Mouse (Mus musculus): ENCODE results near the gene Cd79a. TPM values are rescaled to one million over a fixed set of nuclear protein-coding genes. Genes with fewer than 3 reads are reported as not detected.
"Not testable (repeated sequence)": the region's sequence is repeated elsewhere in the genome, so short reads cannot be mapped to it uniquely, and the experiment has no call there.

Cd79a gene
- polyA plus RNA-seq, 1 experiment from 2014 or later: 0.25 TPM

DNA sequence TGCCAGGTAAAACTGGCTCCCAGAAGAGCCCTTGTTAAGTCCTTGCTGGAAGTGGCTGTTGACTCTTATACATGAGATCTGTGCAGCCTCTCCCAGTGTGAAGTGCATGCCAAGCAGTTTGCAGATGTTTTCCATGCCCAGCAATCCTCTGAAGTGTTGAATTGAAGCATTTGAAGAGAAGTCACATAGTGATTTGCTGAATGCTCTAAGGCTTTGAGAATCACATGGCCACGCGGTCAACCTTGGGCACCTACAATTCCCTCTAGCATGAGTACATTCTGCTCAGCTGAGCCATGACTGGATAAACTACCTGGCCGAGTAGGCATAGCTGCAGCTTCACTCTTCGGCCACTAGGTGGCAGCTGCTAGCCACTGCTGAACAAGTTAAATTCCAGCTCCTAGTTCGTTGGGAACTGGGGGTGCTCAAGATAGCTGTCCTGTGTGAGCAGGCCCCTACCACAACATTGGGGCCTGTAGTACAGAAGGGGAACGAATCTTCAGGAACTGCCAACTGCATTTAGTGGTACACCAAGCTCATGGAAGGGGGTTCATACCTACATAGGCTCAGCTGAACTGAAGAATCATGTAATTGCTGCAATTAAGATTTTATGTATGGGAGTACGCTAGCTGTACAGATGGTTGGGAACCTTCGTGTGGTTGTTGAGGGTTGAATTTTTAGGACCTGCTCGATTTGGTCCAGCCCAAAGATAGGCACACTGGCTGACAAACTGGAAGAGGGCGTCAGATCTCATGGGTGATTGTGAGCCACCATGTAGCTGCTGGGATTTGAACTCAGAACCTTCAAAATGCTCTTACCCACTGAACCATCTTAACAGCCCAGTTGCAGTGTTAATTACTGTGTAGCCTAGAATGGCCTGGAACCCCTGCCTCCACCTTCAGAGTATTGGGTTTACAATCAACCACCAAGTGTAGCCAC is 6.6 kb upstream of the Cd79a start:
- Histone ChIP-seq H3K27me3 (ENCODE audit: poor library complexity, severe bottlenecking) (no peaks in the 10 kb centered on the region), H3K4me1 (peaks cover 31% of the 10 kb centered on the region), H3K27ac (0 out of 2 replicates have a peak overlapping the region, but pooled peaks have one; percentile 15), H3K9me3 (no peaks in the 10 kb centered on the region), H3K4me3 (peak overlapping the region; percentile 0; the same call in 1 of the 2 replicates), H3K36me3 (replicated peaks) (peaks cover 65% of the 10 kb centered on the region)
- 28% methylated on average over 10 of the region's 10 CpGs for WGBS
- DNase-seq (ENCODE audit: extremely low spot score, low spot score): peak; percentile 77

DNA sequence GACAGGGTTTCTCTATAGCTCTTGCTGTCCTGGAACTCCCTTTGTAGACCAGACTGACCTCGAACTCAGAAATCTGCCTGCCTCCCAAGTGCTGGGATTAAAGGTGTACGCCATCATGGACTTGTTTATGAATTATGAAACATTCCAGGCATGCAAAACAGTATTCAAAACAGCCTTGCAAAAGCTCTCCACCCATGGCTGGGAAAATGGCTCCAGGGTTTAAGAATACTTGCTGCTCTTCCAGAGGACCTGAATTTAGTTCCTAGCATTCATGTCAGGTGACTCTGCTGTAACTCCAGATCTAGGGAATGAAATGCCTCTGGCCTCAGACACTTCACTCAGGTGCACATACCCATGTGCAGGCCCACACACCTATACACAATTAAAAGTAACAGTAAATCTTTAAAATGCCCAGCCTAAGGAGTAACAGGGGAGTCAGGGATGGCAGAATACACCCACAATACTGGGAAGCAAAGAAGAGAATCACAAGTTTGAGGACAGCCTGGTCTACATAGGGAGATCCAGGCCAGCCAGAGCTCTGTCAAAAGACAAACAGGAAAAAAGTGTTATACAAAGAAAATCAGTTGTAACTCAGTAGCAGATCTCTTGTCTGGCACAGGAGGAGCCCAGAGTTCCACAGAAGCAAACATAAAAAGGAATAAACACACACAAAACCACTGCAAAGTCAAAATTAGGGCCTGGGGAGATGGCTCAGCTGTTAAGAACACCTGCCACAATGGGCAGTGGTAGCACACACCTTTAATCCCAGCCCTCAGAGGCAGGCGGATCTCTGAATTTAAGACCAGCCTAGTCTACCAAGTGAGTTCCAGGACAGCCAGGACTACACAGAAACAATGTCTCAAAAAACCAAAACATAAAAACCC is 5.7 kb upstream of the Cd79a start:
- Histone ChIP-seq H3K27me3 (ENCODE audit: poor library complexity, severe bottlenecking) (no peaks in the 10 kb centered on the region), H3K4me1 (peaks cover 22% of the 10 kb centered on the region), H3K27ac (no peak overlapping the region), H3K36me3 (replicated peaks) (peaks cover 55% of the 10 kb centered on the region), H3K9me3 (no peaks in the 10 kb centered on the region), H3K4me3 (no peak overlapping the region)
- 72% methylated on average over 3 of the region's 3 CpGs for WGBS
- no peak for DNase-seq (ENCODE audit: extremely low spot score, low spot score)

DNA sequence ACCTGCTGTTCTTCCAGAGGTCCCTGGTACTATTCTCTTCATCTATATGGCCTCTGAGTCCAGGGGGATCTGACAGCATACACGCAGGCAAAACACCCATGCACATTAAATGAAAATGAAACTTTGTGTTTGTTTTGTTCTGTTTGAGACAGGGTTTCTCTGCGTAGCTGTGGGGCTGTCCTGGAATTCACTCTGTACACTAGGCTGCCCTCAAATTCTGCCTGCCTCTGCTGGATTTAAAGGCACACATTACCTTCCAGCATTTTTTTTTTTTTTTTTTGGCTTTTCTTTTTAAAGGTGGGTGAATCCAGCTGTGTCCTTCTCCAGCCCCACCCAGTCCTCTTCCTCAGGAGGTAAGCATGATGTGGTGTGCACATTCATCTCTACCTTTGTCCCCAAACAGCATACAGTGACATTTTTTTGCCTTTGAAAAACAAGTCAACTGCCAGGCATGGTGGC is 5.0 kb upstream of the Cd79a start:
- no peak for DNase-seq (ENCODE audit: extremely low spot score, low spot score)
- Histone ChIP-seq H3K9me3 (no peaks in the 10 kb centered on the region), H3K4me1 (peaks cover 15% of the 10 kb centered on the region), H3K4me3 (no peak overlapping the region), H3K36me3 (replicated peaks) (peaks cover 49% of the 10 kb centered on the region), H3K27me3 (ENCODE audit: poor library complexity, severe bottlenecking) (no peaks in the 10 kb centered on the region), H3K27ac (no peak overlapping the region)
- WGBS: 78% methylated on average over 2 of the region's 2 CpGs

DNA sequence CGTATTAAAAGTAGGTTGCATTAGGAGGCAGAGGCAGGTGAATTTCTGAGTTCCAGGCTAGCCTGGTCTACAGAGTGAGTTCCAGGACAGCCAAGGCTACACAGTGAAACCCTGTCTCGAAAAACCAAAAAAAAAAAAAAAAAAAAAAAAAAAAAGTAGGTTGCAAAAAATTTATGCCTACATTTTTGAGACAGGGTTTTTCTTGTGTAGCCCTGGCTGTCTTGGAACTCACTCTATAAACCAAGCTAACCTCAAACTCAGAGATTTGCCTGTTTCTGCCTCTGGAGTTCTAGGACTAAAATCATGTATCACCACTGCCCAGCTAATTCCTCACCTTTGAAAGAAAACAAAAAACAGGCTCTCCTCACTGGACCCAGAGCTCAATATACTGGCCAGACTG is 1.4 kb upstream of the Cd79a start:
- H3K36me3 ChIP-seq (replicated peaks): peaks cover 13% of the 10 kb centered on the region
- H3K27ac ChIP-seq; H3K9me3 ChIP-seq; H3K27me3 ChIP-seq (ENCODE audit: poor library complexity, severe bottlenecking); H3K4me1 ChIP-seq; DNase-seq (ENCODE audit: extremely low spot score, low spot score); H3K4me3 ChIP-seq: not testable (repeated sequence)
- WGBS: 87% methylated on average over 2 of the region's 2 CpGs

DNA sequence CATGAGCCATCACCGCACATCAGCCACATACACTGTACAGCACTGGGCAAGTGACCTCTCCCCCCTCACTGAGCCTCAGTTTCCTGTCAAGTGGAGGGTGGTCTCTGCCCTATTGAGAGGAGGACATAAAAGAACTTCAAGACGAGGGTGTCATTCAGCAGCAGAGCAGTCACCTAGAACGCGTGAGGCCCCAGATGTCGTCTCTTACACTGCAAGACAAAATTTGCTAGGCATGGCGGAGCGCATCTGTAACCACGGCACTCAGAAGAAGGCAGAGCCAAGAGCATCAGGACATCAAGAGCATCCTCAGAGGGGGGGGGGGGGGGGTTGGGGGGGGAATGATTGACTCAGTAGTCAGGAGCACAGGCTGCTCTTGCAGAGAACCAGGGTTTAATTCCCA is 912 bp upstream of the Cd79a start:
- H3K4me3 ChIP-seq: no peak overlapping the region
- H3K9me3 ChIP-seq: no peaks in the 10 kb centered on the region
- H3K27ac ChIP-seq: no peak overlapping the region
- DNase-seq (ENCODE audit: extremely low spot score, low spot score): no peak
- peaks cover 8% of the 10 kb centered on the region for H3K36me3 ChIP-seq (replicated peaks)
- no peaks in the 10 kb centered on the region for H3K27me3 ChIP-seq (ENCODE audit: poor library complexity, severe bottlenecking)
- no peaks in the 10 kb centered on the region for H3K4me1 ChIP-seq
- 84% methylated on average over 8 of the region's 8 CpGs for WGBS

DNA sequence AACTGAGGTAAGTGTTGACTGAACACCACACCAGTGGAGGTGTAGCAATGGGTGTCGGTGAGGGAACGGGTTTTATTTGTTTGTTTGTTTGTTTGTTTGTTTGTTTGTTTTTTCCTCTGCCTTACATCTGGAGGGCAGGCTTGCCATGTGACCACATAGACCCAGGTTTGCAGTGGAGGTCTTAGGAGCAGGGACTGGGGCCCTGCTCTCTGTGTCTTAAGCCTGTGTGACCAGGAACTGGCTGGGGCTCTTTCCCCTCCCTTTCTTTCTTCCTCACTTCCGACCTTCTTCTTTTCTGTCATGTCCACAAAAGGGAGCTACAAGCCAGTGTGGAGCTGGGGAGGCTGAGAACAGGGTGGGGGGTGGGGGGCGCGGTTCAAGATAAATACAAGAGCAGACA is 778 bp downstream of the Cd79a start:
- Histone ChIP-seq H3K4me3 (no peak overlapping the region), H3K27ac (no peak overlapping the region), H3K36me3 (replicated peaks) (peaks cover 2% of the 10 kb centered on the region; the same call in 1 of the 2 replicates), H3K4me1 (peaks cover 13% of the 10 kb centered on the region), H3K9me3 (no peaks in the 10 kb centered on the region), H3K27me3 (ENCODE audit: poor library complexity, severe bottlenecking) (no peaks in the 10 kb centered on the region)
- no peak for DNase-seq (ENCODE audit: extremely low spot score, low spot score)
- WGBS: 71% methylated on average over 5 of the region's 5 CpGs

DNA sequence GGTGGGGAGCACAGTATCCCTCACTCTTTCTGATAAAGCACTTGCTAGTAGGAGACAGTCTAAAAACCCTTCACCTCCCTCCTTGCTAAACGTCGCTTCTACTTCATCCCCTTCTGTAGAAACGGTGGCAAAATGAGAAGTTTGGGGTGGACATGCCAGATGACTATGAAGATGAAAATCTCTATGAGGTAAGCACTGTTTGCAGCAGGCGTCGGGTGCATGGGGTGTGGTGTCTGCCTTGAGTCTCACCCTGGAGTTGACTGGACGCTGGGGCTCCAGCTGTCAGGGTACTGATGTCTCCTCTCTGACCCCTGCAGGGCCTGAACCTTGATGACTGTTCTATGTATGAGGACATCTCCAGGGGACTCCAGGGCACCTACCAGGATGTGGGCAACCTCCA is 3.9 kb downstream of the Cd79a start:
- no peaks in the 10 kb centered on the region for H3K9me3 ChIP-seq
- no peak for DNase-seq (ENCODE audit: extremely low spot score, low spot score)
- no peaks in the 10 kb centered on the region for H3K27me3 ChIP-seq (ENCODE audit: poor library complexity, severe bottlenecking)
- H3K4me3 ChIP-seq: no peak overlapping the region
- WGBS: 84% methylated on average over 6 of the region's 6 CpGs
- H3K27ac ChIP-seq: no peak overlapping the region
- H3K4me1 ChIP-seq: peaks cover 41% of the 10 kb centered on the region
- no peaks in the 10 kb centered on the region for H3K36me3 ChIP-seq (replicated peaks)

DNA sequence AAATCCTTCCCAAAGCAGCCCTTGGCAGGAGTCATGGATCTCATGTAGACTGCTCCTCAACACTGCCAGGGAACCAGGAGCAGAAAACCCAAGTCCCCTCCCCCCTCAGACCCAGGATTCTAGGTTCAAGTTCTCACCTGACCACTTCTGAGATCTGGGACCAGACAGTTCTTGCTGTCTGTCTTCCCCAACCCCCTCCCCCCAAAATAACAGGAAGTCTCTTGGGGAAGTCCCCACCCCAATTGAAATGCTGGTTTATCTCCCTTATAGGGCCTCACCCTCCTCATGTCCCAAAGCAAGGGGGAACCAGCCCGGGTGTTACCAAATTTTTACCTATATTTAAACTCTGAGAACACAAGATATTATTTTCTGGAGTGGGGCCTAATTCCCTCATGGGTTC is 4.7 kb downstream of the Cd79a start:
- no peaks in the 10 kb centered on the region for H3K27me3 ChIP-seq (ENCODE audit: poor library complexity, severe bottlenecking)
- H3K36me3 ChIP-seq (replicated peaks): no peaks in the 10 kb centered on the region
- peaks cover 48% of the 10 kb centered on the region for H3K4me1 ChIP-seq
- no peaks in the 10 kb centered on the region for H3K9me3 ChIP-seq
- DNase-seq (ENCODE audit: extremely low spot score, low spot score): no peak
- H3K4me3 ChIP-seq: peak overlapping the region; percentile 75; the same call in 1 of the 2 replicates
- 88% methylated on average over 1 of the region's 1 CpGs for WGBS
- H3K27ac ChIP-seq: peak overlapping the region; percentile 88; the same call in 1 of the 2 replicates

DNA sequence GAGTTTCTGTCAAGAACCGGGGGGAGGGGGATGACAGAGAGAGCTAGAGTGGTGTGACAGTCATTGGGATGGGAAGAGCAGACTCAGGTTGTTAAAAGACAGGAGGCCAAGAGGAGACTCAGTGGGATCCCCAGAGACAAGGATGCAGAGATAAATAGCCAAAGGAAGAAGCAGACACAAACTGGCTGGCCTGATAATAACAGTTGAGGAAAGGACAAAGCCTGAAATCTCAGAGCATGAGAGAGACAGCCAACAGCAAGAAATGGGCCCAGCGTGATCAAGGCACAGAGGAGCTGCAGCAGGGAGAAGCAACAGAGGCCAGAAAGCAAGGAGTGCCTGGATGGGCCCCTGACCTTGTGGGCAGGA is 5.1 kb downstream of the Cd79a start:
- 61% methylated on average over 2 of the region's 2 CpGs for whole genome bisulfite sequencing
- H3K36me3 ChIP-seq (replicated peaks): no peaks in the 10 kb centered on the region
- H3K4me3 ChIP-seq: peak overlapping the region; percentile 75
- H3K4me1 ChIP-seq: peaks cover 52% of the 10 kb centered on the region
- peak overlapping the region; percentile 88 for H3K27ac ChIP-seq
- H3K9me3 ChIP-seq: no peaks in the 10 kb centered on the region
- no peaks in the 10 kb centered on the region for H3K27me3 ChIP-seq (ENCODE audit: poor library complexity, severe bottlenecking)
- no peak for DNase-seq (ENCODE audit: extremely low spot score, low spot score)

DNA sequence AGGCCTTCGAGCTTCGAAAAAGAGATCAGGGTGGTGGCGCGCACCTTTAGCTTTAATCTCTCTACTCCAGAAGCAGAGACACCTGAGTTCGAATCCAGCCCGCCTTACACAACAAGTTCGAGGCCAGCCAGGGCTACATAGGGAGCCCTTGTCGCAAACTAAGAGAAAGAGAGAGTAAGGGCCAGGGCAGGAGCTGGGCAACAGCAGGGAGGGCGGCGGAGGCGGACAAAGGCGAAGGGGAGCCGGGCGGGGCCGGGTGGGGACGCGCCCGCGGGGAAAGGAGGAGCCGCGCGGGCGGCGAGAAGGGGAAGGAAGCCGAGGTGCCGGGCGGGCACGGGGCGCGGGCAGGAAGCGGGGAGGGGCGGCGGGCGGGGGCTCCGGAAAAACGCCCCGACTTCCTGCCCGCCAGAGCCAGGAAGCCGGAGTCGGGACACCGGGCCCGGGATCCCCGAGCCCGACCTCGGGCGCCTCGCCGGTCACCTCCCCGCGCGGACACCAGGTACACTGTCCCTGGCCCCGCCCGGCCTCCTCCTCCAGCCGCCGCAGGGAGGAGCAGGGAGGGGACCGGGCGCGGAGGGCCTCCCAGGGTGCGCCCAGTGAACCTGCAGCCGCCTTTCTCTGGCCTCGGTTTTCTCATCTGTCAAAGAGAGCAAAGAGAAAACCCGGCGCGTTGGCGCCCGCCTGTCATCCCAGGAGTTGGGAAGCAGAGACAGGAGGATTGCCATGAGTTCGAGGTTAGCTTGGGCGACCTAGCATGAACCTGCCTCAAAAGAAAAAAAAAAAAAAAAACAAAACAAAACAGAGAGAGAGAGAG is 5.7 kb downstream of the Cd79a start, which contains the start of gene Arhgef1:
Gene Arhgef1, plus strand, starts transcription at position 283 of the 814 bp plus-strand sequence.
- Histone ChIP-seq H3K4me3 (peak within 1 kb of the TSS; percentile 75), H3K27ac (peak within 1 kb of the TSS; percentile 88), H3K4me1 (peaks cover 58% of the 10 kb centered on the region), H3K36me3 (replicated peaks) (peaks cover 5% of the 10 kb centered on the region; the same call in 1 of the 2 replicates), H3K9me3 (no peaks in the 10 kb centered on the region), H3K27me3 (ENCODE audit: poor library complexity, severe bottlenecking) (no peaks in the 10 kb centered on the region)
- DNase-seq (ENCODE audit: extremely low spot score, low spot score): peak; percentile 53
- WGBS: 6% methylated on average over 54 of the region's 68 CpGs

DNA sequence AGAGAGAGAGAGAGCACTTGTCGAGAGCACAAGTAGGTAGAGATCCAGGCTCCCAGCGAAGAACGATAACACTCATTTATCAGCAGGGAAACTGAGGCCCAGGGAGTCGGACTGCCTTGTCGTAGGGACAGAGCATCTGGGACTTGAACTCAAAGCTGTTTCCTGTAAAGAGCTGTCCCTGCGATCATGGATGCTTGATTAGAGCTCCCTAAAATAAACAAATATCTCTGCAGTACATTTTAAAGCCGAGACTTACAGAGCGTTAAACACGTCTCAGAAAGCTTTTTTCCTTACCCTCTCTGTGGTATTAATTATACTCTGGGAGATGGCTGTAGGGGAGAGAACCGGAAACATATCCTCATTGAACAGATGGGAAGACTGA is 6.3 kb downstream of the Cd79a start:
- DNase-seq (ENCODE audit: extremely low spot score, low spot score): no peak
- Histone ChIP-seq H3K9me3 (no peaks in the 10 kb centered on the region), H3K27ac (peak overlapping the region; percentile 88), H3K4me1 (peaks cover 59% of the 10 kb centered on the region), H3K36me3 (replicated peaks) (peaks cover 11% of the 10 kb centered on the region), H3K27me3 (ENCODE audit: poor library complexity, severe bottlenecking) (no peaks in the 10 kb centered on the region), H3K4me3 (peak overlapping the region; percentile 75)
- 43% methylated on average over 10 of the region's 10 CpGs for WGBS

DNA sequence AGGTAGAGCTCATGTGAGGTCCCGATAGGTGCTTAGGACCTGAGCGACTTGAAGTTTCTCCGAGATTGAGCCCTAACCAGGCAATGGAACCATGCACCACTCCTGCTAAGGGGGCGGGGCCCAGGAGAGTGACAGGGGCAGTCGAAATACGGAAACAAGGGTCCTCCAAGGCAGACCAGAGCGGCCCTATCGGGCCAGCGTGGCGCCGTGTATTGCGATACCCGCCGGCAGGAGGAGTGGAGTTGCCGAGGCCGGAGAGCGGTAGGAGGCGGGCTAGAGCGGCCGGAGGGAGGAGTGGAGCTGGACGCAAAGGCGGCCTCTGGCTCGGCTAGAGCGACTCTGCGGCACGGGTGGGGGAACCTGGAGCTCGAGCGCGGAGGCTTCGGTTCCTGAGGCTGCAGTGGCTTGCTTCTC is 6.9 kb downstream of the Cd79a start:
- under 1% methylated on average over 30 of the region's 30 CpGs for WGBS
- H3K36me3 ChIP-seq (replicated peaks): peaks cover 18% of the 10 kb centered on the region
- H3K4me1 ChIP-seq: peaks cover 59% of the 10 kb centered on the region
- H3K27me3 ChIP-seq (ENCODE audit: poor library complexity, severe bottlenecking): no peaks in the 10 kb centered on the region
- peak overlapping the region; percentile 85 for H3K27ac ChIP-seq
- peak; percentile 96 for DNase-seq (ENCODE audit: extremely low spot score, low spot score)
- H3K9me3 ChIP-seq: no peaks in the 10 kb centered on the region
- peak overlapping the region; percentile 75 for H3K4me3 ChIP-seq
